Mouse (Mus musculus) lung, postnatal 14 days (tissue): ENCODE results near the gene Stk40.
"Not testable (repeated sequence)": the region's sequence is repeated elsewhere in the genome, so short reads cannot be mapped to it uniquely, and the experiment has no call there.

Source experiments
- DNase-seq: peaks from one replicate; pipeline ENCODE4 v3.0.0; 2021

Stk40 gene

DNA sequence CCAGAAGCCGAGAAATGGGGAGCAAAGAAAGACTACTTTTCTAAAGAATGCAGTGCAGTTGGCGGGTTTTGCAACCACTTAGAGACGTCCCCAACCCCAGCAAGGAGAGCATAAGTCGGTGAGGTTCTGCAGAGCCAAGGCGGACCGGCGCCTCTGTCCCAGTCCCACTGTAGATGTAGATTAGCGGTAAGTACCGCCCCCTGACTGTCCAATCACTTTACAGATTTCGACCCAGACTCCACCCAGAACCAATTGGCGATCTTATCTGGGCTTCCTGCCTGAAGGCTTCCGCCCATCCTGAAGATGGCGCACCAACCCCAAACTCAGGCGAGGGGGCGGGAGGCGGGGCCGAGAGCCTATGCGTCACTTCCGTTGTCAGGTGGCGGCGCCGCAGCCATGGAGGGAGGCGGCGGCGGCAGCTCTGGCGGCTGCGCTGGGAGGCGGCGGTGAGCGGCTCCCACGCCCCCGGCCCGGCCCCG is at the start of gene Stk40:
Gene Stk40 (plus strand): TSS at position 368 of the 479 bp plus-strand sequence.
- peak; percentile 96 for DNase-seq

DNA sequence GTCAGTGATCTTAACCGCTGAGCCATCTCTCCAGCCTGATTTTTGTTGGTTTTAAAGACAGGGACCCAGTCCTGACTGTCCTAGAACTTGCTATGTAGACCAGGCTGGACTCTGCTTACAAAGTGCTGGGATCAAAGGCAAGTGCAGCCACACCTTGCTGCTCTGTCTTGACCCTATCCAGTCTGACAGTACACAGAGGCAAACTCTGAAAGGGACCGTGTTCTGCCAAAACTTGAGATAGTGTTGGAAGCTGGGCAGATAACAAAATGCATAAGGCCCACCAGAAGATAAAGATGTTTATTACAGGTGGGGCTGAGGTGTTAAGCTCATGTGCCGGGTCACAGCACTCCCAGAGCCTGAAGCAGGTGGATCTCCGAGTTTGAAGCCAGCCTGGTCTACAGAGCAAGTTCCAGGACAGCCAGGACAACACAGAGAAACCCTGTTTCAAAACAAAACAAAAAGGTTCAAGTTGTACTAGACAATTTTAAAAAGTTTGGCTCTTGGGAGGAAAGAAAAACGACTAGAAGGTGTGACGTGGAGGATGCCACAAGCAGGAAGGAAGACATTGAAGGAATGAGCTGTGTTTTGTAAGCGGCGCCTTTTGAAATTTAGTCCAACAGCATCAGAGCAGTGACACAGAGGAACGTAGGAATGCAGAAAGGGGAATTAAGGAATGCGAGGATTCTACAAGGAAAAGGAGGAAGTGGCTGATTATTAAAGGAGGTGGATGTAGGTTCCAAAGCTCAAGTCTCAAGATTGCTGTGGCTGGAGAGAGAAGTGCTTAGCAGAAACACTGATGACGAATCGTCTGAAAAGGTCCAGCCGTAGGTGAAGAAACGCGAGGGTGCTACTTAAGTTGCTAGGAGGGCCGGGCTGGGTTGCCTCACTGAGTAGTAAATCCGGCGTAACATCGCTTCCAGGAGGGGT is 46.3 kb upstream of the Stk40 start:
- DNase-seq: no peak

DNA sequence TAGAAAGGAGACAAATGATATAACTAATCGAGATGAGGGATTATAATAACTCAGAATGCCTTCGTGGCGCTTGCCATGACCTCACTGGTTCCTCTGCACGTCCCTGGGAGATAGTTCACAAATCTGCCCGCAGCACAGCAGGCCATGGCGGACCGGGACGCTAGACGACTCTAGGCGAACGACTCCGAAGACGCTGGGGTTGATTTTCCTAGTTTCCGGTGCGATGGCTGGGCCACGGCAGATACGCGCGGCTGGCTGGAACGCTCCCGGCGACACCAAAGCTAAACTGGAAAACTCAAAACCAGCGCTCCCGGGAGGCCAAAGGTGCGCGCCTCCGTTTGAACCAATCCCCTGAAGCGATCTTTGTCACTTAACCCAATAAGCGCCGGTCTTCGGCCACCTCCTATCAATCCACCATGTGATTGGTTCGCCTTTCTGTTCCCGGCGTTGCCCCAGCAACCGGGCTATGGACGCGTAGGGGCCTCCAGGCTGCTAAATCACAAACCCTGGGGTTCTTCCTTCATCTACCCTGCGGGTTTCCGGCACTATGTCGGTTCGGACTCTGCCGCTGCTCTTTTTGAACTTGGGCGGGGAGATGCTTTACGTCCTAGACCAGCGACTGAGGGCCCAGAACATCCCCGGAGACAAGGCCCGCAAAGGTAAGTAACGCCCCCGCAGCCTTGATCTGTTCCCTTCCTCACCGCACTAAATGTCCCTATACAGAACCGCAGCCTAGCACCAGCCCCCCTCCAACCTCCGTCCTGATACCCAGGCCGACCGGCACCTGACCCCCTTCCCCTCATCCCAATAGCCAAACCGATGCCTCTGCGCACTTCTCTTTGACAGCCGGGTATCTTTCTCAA is 45.4 kb upstream of the Stk40 start, which contains the start of gene Oscp1:
Gene Oscp1 (plus strand): TSS at position 432 of the 863 bp plus-strand sequence.
- DNase-seq: peak; percentile 87

DNA sequence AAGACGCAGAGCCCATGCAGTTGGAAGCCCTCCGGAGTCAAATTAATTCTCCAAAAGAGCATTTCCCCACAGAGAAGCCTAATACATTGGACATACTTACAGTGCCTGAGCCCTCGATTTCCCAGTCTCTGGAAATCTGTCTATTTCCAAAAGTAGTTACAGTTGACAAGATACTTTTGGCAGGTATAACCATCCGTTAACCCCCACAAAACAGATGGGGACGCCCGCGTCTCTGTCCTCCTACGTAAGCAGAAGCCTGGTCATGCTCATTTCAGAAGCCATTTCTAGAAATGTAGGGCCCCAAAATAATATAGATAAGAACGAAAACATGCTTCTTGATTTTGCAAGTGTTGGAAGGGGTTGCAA is 44.8 kb upstream of the Stk40 start:
- DNase-seq: no peak

DNA sequence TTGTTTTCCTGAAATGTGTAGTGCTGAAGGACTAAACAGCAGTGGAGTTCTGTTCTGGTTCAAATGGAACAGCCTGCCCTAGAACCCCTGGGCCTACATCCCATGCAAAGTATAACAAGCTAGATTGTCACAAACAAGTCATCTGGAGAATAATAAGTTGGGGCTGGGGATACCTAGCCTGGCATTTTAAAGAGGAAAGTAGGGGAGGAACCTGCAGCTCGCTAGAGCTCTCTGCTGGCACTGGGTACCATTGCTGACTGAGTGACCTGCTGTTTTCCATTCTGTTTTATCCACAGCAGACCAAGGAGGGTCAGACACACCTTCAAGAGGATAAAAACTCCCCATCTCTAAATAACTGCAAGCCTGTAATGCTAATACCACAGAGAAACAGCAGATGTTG is 40.9 kb upstream of the Stk40 start:
- DNase-seq: no peak

DNA sequence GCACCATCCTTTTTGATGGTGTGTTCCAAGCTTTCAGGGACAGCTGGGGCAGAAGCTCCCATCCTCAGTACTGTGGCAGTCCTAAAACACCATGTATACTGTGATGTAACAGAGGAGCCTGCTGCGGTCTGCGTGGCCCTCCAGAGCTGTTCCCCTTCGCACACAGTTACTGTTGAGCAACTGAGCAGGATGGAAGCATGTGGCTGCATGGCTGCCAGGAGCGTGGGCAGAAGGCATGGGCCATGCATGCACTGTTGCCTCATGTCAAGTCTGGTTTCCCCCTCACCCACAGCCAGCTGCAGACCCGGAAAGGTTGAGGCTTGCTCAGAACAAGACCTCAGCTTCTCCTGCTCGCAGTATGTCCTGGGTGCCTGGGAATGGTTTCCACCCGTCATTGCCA is 38.5 kb upstream of the Stk40 start:
- no peak for DNase-seq

DNA sequence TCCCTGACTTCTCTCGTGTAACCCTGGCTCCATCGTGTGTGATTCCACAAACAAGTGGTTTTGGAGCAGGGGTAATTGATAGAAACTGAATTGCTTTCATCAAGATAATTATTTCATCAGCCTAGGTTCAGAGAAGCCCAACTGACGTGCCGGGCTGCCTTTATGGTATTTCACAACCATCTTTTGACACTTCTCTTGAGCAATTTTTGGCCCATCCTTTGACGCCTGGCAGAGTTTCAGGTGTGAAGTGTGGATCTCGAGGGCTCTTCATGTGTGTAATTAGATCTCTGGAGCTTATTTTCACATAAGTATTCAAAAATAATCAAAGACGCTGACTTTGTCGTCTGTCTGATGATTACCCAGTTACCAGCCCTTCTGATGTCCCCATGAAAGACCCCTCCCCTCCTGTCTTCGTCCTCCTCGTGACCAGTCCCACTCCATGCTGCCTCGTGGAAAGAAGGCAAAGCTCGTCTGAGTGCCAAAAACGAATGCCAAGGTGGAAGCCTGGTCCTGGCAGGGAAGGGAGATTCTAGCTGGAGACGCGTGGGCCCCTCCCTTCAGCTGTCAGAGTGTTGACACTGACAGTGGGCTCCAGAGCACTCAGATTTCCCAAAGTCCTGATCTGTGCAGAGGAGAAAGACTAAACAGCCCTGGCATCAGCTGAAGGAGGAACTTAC is 36.2 kb upstream of the Stk40 start:
- peak; percentile 69 for DNase-seq

DNA sequence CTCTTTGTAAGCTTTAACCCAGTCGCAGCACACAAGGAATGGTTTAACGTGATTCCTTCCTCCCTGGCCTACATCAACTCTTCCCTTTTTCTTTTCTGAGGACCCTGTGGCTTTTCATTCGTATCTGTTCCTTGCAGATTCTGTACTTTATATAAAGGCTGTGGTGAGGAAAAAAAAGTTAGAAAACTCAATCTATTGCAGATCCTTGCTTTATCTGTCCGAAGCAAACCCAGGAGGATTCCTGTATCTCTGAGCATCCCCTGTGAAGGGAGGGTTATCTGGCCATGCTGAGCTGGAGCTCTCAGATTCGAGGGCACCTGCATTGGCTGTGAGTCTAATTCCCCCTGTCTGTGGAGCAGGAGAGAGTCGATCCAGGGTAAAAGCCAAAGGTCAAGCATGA is 34.9 kb upstream of the Stk40 start:
- no peak for DNase-seq

DNA sequence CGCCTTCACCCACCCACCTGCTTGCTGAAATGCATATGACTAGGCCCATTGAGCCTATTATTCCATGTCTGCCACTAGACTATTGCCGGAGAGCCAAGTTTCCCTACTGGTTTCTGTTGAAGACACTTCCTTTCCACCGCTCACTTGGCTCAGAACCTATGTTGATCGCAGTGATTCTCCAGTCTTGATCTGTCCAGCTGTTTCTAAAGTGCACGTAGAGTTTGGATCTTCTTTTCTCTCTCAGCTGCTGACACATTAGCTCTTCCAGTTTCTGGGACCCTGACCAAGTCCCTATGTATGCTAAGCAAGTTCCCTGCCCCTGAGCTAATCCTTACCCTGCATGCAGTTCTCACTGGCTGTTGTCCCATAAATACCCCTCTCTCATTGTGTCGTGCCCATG is 25.9 kb upstream of the Stk40 start:
- DNase-seq: no peak

DNA sequence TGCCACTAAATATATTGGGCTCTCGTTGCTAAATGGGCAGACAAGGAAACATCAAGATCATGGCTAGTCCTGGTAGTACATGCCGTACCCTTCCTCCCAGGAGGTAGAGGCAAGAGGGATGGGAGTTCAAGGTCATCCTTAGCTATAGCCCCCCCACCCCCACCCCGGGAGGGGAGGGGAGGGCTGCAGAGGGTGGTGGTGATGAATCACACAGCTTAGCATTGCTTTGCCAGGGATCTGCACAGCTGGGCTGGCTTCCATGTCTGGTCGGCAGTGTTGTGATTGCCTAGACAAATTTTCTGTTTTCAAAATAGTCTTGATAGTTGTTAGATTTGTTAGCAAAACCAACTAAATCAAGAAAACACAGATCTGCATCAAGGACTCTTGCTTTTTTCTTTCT is 24.5 kb upstream of the Stk40 start:
- peak; percentile 40 for DNase-seq

DNA sequence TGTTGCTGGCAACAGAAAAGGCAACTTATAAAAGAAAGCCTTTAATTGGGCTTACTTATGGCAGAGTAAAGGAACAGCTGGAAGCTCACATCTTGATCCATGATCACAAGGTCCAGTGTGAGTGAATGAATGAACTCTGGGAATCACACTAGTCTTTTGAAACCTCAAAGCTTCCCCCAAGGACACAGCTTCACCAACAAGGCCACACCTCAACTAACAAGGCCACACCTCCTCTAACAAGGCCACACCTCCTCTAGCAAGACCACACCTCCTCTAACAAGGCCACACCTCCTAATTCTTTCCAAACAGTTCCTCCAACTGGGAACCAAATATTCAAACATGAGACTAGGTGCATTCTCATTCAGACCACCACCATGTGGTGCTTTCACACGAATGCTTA is 22.2 kb upstream of the Stk40 start:
- DNase-seq: no peak

DNA sequence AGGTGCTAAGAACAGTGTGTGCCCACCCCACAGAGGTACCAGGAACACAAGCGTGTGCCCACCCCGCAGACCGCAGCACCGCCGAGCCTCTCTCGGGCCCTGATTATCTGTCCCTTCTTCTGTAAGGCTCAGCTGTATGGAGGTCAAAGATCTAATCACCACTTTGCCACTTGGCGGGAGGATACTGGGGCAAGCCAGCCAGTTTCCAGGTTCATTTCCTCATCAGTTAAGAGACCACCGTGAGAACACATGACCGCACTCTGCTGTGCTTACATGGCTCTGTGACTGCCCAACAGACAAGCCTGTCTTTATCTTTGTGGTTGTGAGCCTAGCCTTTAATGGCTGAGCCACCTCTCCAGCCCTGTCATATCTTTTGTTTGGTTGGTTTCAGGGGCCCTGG is 20.7 kb upstream of the Stk40 start:
- no peak for DNase-seq

DNA sequence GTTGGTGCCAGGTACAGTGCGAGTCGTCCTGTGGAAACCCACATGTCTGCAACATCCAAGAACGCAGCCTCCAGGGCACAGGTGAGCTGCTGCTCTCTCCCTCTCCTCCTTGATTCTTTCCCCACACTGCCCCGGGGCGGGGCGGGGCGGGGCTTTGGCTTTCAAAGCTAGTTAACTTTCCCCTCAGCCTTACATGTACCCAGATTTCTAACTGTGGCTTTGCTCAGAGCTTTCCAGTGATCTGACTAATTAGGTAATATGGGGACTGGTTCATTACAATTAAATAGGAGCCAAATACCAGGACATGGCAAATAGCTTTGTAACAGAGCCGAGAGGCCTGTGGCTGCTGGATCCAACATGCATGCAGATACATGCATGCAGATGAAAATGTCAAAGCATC is 19.4 kb upstream of the Stk40 start:
- no peak for DNase-seq

DNA sequence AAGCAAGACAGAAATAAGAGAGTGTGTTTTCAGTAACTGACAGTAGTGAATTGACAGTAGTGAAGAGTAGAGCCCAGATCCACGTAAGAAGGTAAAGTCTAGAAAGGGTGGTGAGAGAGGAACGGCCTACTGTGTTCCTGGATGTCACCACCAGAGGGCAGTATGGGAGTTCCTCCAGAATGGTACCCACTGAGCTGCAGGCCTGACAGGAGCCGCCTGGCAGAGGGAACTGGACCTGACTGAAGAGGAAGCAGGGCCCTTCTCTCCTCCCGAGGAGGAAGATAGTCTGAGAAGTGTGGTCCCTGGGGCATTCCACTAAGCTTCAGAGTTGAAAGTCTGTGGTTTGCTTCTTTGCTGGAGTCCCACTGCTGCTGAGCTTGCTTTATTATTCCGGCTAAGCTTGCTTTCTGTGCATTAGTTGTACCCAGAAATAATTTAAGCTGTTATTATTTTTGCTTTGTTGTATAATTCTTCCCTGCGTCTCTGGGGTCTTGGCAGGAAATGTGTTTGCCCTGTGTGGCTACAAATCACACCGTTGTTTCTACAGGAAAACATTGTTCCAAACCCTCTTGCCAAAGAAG is 17.7 kb upstream of the Stk40 start:
- DNase-seq: peak; percentile 91

DNA sequence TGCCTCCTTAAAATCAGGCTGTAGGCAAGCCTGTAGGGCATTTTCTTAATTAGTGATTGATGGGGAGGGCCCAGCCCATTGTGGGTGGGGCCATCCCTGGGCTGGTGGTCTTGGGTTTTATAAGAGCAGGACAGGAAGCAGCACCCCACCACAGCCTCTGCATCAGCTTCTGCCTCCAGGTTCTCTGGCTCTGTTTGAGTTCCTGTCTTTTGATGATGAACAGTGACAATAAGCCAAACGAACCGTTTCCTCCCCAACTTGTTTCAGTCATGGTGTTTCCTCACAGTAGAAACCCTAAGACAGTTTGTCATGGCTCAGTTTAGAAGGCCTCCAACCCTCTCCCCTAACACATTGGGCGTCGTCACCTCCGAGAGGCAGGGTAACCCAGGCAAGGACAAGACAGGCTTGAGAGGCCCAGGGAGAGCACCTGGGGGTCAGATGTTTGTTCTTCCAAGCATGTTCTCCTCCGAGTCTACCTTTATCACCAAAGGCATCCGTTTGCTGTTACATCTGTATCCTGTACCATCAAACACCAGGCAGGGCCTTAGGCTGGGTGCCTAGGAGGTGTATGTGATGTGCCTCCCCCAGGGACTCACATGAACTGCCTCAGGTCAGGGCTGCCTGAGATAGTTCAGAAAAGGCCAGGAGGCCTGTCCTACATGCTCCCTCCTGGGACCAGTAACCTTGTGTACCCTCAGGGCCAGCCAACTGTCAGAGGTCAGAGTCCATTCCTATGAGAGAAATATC is 13.5 kb upstream of the Stk40 start:
- no peak for DNase-seq

DNA sequence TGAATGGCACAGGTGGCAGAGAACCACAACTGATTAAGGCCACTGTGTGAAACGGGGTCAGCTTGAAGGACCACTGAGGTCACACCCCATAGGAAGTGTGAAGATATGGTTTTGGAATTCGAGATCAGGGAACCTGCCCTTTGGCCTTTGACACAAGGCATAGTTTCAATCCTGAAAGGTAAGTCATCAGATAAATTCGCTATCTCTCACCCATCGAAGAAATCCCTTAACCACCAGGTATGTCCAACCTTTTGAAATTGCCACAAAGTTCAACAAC is 13.0 kb upstream of the Stk40 start:
- DNase-seq: no peak

DNA sequence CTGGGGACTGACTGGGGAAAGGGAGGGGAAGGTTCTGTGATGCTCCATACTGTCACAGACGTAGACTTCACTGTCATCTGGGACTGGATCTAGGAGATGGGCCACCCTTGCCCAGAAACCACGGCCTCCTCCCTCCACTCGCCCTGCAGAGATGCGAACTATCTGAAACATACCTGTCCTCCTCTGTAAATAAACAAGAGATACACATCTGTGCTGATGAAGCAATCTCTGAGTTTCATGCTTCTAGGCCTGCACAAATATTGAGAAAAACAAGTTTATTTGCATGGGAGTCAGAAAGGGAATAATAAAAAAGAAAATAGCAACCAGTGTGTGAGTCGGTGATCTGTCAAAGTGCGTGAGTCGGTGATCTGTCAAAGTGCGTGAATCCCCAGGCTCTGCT is 11.9 kb upstream of the Stk40 start:
- DNase-seq: no peak

DNA sequence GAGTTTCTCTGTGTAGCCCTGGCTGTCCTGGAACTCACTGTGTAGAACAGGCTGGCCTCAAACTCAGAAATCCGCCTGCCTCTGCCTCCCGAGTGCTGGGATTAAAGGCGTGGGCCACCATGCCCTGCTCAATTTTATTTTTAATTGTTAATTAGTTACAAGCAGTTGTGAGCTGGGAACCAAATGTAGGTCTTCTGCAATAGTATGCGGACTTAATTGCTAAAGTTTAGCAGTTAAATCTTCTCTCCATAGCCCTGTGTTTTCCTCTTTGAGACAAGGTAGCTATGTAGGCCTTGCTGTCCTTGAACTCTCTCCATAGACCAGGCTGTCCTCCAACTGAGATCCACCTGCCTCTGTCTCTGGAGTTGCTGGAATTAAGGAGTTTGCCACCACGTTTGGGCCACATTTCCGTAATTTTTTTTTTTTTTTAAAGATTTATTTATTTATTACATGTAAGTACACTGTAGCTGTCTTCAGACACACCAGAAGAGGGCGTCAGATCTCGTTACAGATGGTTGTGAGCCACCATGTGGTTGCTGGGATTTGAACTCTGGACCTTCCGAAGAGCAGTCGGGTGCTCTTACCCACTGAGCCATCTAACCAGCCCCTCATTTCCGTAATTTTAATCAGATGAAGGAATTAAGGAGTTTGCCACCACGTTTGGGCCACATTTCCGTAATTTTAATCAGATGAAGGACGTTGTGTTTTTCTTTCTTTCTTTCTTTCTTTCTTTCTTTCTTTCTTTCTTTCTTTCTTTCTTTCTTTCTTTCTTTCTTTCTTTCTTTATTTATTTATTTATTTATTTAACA is 7.9 kb upstream of the Stk40 start:
- not testable (repeated sequence) for DNase-seq

DNA sequence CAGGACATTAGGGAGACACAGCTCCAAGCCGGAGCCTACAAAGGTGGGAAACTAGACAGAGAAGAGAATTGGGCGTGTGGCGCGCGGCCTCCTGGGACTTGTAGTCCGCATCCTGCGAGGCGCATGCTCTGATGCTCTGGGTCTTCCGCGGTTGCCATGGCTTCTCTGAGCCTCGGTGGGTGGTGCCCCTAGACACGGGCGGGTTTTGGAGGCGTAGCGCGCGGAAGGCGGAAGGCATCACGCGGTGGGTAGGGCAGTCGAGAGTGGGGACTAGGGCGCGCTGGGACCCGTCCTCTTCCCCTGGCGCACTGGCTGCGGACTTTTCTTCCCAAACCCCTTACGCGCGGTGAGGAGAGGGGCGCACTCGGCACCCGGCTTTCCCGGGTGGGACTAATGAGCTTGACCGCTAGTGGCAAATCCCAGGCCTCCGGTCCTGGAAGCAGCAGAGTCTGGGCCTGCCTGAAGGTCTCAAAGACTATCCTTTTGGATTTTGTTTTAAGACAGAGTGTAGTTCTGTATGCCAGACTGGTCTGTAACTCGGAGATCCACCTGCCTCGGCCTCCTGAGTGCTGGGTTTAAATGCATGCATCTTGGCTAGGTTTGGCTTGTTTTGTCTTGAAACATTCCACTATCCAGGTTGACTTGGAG is 7.2 kb upstream of the Stk40 start, which contains the start of gene Lsm10:
Gene Lsm10 (plus strand): TSS at position 160 of the 648 bp plus-strand sequence.
- peak; percentile 96 for DNase-seq

DNA sequence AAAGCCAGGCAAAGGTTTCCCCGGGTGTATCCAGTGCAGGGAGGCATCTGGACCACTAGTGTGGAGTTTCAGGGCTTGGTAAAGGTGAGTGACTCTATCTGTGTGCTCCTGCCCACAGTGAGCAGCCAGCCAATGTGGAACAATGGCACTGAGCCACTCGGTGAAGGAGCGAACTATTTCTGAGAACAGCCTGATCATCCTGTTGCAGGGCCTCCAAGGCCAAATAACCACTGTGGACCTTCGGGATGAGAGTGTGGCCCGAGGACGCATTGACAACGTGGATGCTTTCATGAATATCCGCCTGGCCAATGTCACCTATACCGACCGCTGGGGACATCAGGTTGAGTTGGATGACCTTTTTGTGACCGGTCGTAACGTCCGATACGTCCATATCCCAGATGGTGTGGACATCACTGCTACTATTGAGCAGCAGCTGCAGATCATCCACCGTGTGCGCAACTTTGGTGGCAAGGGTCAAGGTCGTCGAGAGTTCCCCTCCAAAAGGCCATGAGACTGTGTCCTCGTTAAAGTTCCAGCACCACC is 6.0 kb upstream of the Stk40 start:
- no peak for DNase-seq
